Mouse (Mus musculus) ES-E14 (cell line): ENCODE measurements around the gene Tescl. TPM values are rescaled to one million over a fixed set of nuclear protein-coding genes. Genes with fewer than 3 reads are reported as not detected.

Experiments used
- DNase-seq: peaks from one replicate; pipeline ENCODE4 v3.0.0-alpha.2; 2013; ENCODE audit warnings: low read depth, low spot score
- H3K27ac ChIP-seq: 2 replicates; pipeline ENCODE4 v1.5.1; 2012; ENCODE audit warnings: low read depth, mild to moderate bottlenecking, low read length, moderate library complexity, mixed read lengths; ENCODE audit not compliant: poor library complexity, insufficient read depth, severe bottlenecking
- H3K36me3 ChIP-seq: 2 replicates; pipeline ENCODE4 v1.6.1; 2012; ENCODE audit warnings: mild to moderate bottlenecking, low read length, moderate library complexity, mixed read lengths; ENCODE audit not compliant: control insufficient read depth, poor library complexity, insufficient read depth, severe bottlenecking
- H3K4me1 ChIP-seq, 2 experiments: fragments of 150-350 bp in 1 of 2; sonication (generic) in 1 of 2; 2 replicates each; pipeline ENCODE4 v1.6.1; 2012; ENCODE audit warnings: low read length in 2 of 2, mild to moderate bottlenecking in 1 of 2, mixed read lengths in 1 of 2; ENCODE audit not compliant: control insufficient read depth in 2 of 2, insufficient read depth in 2 of 2, poor library complexity in 1 of 2
- H3K4me3 ChIP-seq, 2 experiments: fragments of 150-350 bp in 1 of 2; sonication (generic) in 1 of 2; 2 replicates each; pipeline ENCODE4 v1.5.1; 2012; ENCODE audit warnings: low read length in 2 of 2, low read depth in 1 of 2, mild to moderate bottlenecking in 1 of 2, mixed read lengths in 1 of 2; ENCODE audit not compliant: insufficient read depth in 1 of 2, poor library complexity in 1 of 2, severe bottlenecking in 1 of 2
- H3K9ac ChIP-seq: 2 replicates; pipeline ENCODE4 v1.6.1; 2012; ENCODE audit warnings: low read depth, mild to moderate bottlenecking, low read length, mixed read lengths; ENCODE audit not compliant: poor library complexity, insufficient read depth, severe bottlenecking
- H3K9me3 ChIP-seq: fragments of 150-350 bp; sonication (generic); 2 replicates; pipeline ENCODE4 v1.6.1; 2012; ENCODE audit warnings: low read depth, mild to moderate bottlenecking, low read length; ENCODE audit not compliant: control insufficient read depth, insufficient read depth
- CHD2 ChIP-seq: IDR thresholded peaks from 2 replicates; pipeline ENCODE4 v1.6.1; 2014; ENCODE audit warnings: mild to moderate bottlenecking, low read depth, low read length, inconsistent platforms
- HCFC1 ChIP-seq: IDR thresholded peaks from 2 replicates; pipeline ENCODE4 v1.6.1; 2012; ENCODE audit warnings: low read length, inconsistent platforms, borderline replicate concordance; ENCODE audit not compliant: insufficient read depth
- MAFK ChIP-seq: IDR thresholded peaks from 2 replicates; pipeline ENCODE4 v1.6.1; 2014; ENCODE audit warnings: mild to moderate bottlenecking, low read depth, low read length, inconsistent platforms; ENCODE audit not compliant: insufficient read depth
- ZC3H11A ChIP-seq: IDR thresholded peaks from 2 replicates; pipeline ENCODE4 v1.6.1; 2012; ENCODE audit warnings: low read depth, mild to moderate bottlenecking, inconsistent platforms, low read length, borderline replicate concordance
- ZNF384 ChIP-seq: IDR thresholded peaks from 2 replicates; pipeline ENCODE4 v1.6.1; 2012; ENCODE audit warnings: low read depth, low read length, inconsistent platforms
- in situ Hi-C, 2 experiments: fragments of 600-800 bp; cut with MboI; formaldehyde crosslinking; loops; one replicate each; pipeline ENCODE4 v1.15.1; 2025; ENCODE audit warnings: low sequenced_read_pairs in 2 of 2, inconsistent platforms in 1 of 2; ENCODE audit not compliant: unreplicated experiment in 2 of 2
- total RNA-seq: library from RNA; depleted of rRNA; stranded (reverse); fragments of 300-350 nt; gene quantifications from 2 replicates; pipeline ENCODE4 v1.2.3, GENCODE M21; 2012

Gene Tescl
- total RNA-seq, 1 experiment, result 2.4 TPM

GRCm38 (mm10) chr7:24327281-24327975 lies 6.3 kb downstream of the Tescl start:
- H3K27ac ChIP-seq, result no peak overlapping the region
- H3K4me1 ChIP-seq, result peaks cover 0 to 3% of the 10 kb centered on the region in 2 experiments; a peak in 1 of 4 replicates
- H3K36me3 ChIP-seq, result no peaks in the 10 kb centered on the region
- DNase-seq, result no peak
- no peak for TF ChIP-seq CHD2
- TF ChIP-seq MAFK, result no peak
- no peak for TF ChIP-seq ZNF384
- H3K9ac ChIP-seq, result no peak overlapping the region
- H3K4me3 ChIP-seq, result no peak overlapping the region
- no peaks in the 10 kb centered on the region for H3K9me3 ChIP-seq
- in situ Hi-C loops, result no loop called here

GRCm38 (mm10) chr7:24326273-24327135 lies 7.2 kb downstream of the Tescl start:
- peak overlapping the region in 1 of 2 experiments; percentile 56; a peak in 2 of 4 replicates for H3K4me3 ChIP-seq
- TF ChIP-seq HCFC1 (no peak), ZC3H11A (no peak), CHD2 (no peak), MAFK (no peak), ZNF384 (no peak)
- H3K27ac ChIP-seq, result no peak overlapping the region
- H3K9ac ChIP-seq, result no peak overlapping the region
- in situ Hi-C loops, result no loop called here
- H3K9me3 ChIP-seq, result no peaks in the 10 kb centered on the region
- DNase-seq, result no peak
- peaks cover 0 to 3% of the 10 kb centered on the region in 2 experiments; a peak in 1 of 4 replicates for H3K4me1 ChIP-seq
- H3K36me3 ChIP-seq, result no peaks in the 10 kb centered on the region

DNA sequence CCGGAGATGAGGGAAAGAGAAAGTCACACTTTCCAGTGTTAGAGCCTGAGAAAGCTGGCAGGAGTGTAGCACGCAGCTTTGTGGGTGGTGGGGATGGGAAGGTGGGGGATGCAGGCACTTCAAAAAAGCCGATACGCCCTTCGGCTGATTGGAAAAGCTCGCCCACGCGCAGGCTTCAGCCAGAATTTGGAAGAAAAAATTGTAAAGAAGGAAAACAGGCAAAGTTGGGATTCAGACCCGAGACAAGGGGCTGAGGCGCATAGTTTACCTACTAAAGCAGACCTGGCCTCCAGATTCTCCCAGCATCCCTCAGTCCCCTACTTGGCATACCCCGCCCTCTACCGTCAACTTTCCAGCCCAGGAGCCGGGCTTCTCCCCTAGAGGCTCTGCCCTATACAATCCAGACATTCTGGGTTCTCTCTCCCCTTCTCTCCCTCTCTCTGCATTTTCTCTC lies 8.0 kb downstream of the Tescl start:
- no peak for TF ChIP-seq ZC3H11A
- TF ChIP-seq HCFC1, result no peak
- no peak for TF ChIP-seq CHD2
- TF ChIP-seq MAFK, result no peak
- no peak for TF ChIP-seq ZNF384
- DNase-seq, result no peak
- Histone ChIP-seq H3K36me3 (no peaks in the 10 kb centered on the region), H3K27ac (no peak overlapping the region), H3K9ac (peak overlapping the region; percentile 50), H3K4me3 (peak overlapping the region; percentile 20 to 56; a peak in 3 of 4 replicates), H3K4me1 (peaks cover 0 to 3% of the 10 kb centered on the region in 2 experiments; a peak in 1 of 4 replicates), H3K9me3 (no peaks in the 10 kb centered on the region)
- in situ Hi-C loops, result no loop called here

- H3K4me3 ChIP-seq, result peak overlapping the region in 1 of 2 experiments; percentile 56; a peak in 1 of 4 replicates
- H3K9ac ChIP-seq, result no peak overlapping the region
- TF ChIP-seq CHD2 (no peak), ZNF384 (no peak), HCFC1 (no peak), MAFK (no peak), ZC3H11A (no peak)
- in situ Hi-C loops, result no loop called here
- peaks cover 0 to 3% of the 10 kb centered on the region in 2 experiments; a peak in 1 of 4 replicates for H3K4me1 ChIP-seq
- H3K27ac ChIP-seq, result no peak overlapping the region
- no peak for DNase-seq
- no peaks in the 10 kb centered on the region for H3K36me3 ChIP-seq
- no peaks in the 10 kb centered on the region for H3K9me3 ChIP-seq
Measured at GRCm38 (mm10) chr7:24325197-24325596, 8.5 kb downstream of the Tescl start.
